In genomic region chr4:135617783-135618470, GRCm38 (mm10) we compare ENCODE assay signal across 8 mouse cellular contexts. TPM values are rescaled to one million over a fixed set of nuclear protein-coding genes. Genes with fewer than 3 reads are reported as not detected.
A peak's percentile ranks its signal among the peaks of the same experiment; 100 is the strongest.
DNase-seq lines count a peak whose midpoint lies in the region; ATAC-seq and TF ChIP-seq lines count a peak whose summit lies in the region.
"Had no signal": no experiment of that assay in that cellular context is flagged by ENCODE, and none has a peak within 500 bp of the region (broad histone marks: within the 10 kb centered on the region; RNA-seq: fewer than 3 reads in every experiment).

No protein-coding gene starts in this region.

- peak in 1 of 2 experiments; percentile 9 for DNase-seq in layer of hippocampus, adult 2 months (ENCODE audit: low spot score in 2 of 2)
- no peak for DNase-seq in layer of hippocampus, adult 18-20 months (ENCODE audit: low spot score in 2 of 2)
- DNase-seq in brain, adult 2 months (ENCODE audit: low read depth, low spot score) = peak; percentile 42
- no peak for DNase-seq in ovary, postnatal 14 days (ENCODE audit: low spot score)
- no peak for DNase-seq in gastrocnemius, postnatal 36 days
- DNase-seq: liver, embryonic 13.5 days had no signal

- H3K9ac ChIP-seq in intestine, embryonic 15.5 days = no peak overlapping the region
- H3K9ac ChIP-seq in stomach, embryonic 16.5 days (ENCODE audit: low read length) = 0 out of 2 replicates have a peak overlapping the region, but pooled peaks have one; percentile 10
- H3K9ac ChIP-seq: liver, embryonic 13.5 days had no signal

- no peak overlapping the region for H3K27ac ChIP-seq in layer of hippocampus, adult 2 months
- H3K27ac ChIP-seq in intestine, embryonic 15.5 days = no peak overlapping the region
- no peak overlapping the region for H3K27ac ChIP-seq in stomach, embryonic 16.5 days (ENCODE audit: low read length)
- H3K27ac ChIP-seq: liver, embryonic 13.5 days had no signal

- H3K27me3 ChIP-seq in intestine, embryonic 15.5 days (replicated peaks) = no peaks in the 10 kb centered on the region
- H3K27me3 ChIP-seq in stomach, embryonic 16.5 days (ENCODE audit: control insufficient read depth, insufficient read depth, low read length) = no peaks in the 10 kb centered on the region

- no peak for ATAC-seq in intestine, embryonic 15.5 days
- no peak for ATAC-seq in stomach, embryonic 16.5 days (ENCODE audit: insufficient read depth, low FRiP score)

- H3K9me3 ChIP-seq in intestine, embryonic 15.5 days = no peaks in the 10 kb centered on the region
- H3K9me3 ChIP-seq in stomach, embryonic 16.5 days (replicated peaks; ENCODE audit: control insufficient read depth, low read length) = no peaks in the 10 kb centered on the region

- H3K4me3 ChIP-seq in layer of hippocampus, adult 2 months = no peak overlapping the region
- H3K4me3 ChIP-seq in intestine, embryonic 15.5 days (replicated peaks) = no peak overlapping the region
- no peak overlapping the region for H3K4me3 ChIP-seq in stomach, embryonic 16.5 days (replicated peaks; ENCODE audit: low read length)
- H3K4me3 ChIP-seq: liver, embryonic 13.5 days had no signal

- H3K4me1 ChIP-seq in intestine, embryonic 15.5 days (replicated peaks) = peaks cover 3% of the 10 kb centered on the region; the same call in 1 of the 2 replicates
- peaks cover 5% of the 10 kb centered on the region; the same call in 1 of the 2 replicates for H3K4me1 ChIP-seq in stomach, embryonic 16.5 days (ENCODE audit: control insufficient read depth, insufficient read depth, low read length)

- H3K36me3 ChIP-seq in intestine, embryonic 15.5 days = no peaks in the 10 kb centered on the region
- H3K36me3 ChIP-seq in stomach, embryonic 16.5 days (ENCODE audit: control insufficient read depth, insufficient read depth, low read length) = no peaks in the 10 kb centered on the region
- H3K36me3 ChIP-seq: liver, embryonic 13.5 days had no signal

- WGBS in intestine, embryonic 15.5 days = 18% methylated on average over 16 of the region's 16 CpGs
- whole genome bisulfite sequencing in stomach, embryonic 16.5 days = 12% methylated on average over 16 of the region's 16 CpGs

- 0 out of 2 replicates have a peak, but pooled peaks have one; percentile 14 for TF ChIP-seq CTCF in layer of hippocampus, adult 2 months (conservative IDR thresholded peaks at IDR 0.05)

- intact Hi-C loops in gastrocnemius, postnatal 36 days (cut with DNase I) = no loop called here

- H3K4me2 ChIP-seq in intestine, embryonic 15.5 days (replicated peaks) = 0 out of 2 replicates have a peak overlapping the region, but pooled peaks have one; percentile 10
- H3K4me2 ChIP-seq in stomach, embryonic 16.5 days (ENCODE audit: low read depth, low read length) = no peak overlapping the region
- H3K4me2 ChIP-seq: liver, embryonic 13.5 days had no signal

RNA-seq across cellular contexts. Expression of gene Grhl3, which starts 44.5 kb away (rescaled TPM):
- under 1 TPM; 0.56 to 0.97 TPM for total RNA-seq in layer of hippocampus, adult 2 months (2021)
- total RNA-seq in layer of hippocampus, adult 18-20 months (2021) = under 1 TPM; 0.48 to 0.79 TPM
- 4.3 and 4.4 TPM in 2 replicates for polyA plus RNA-seq in intestine, embryonic 15.5 days (2015; fragmentation: Nextera tagmentation; extraction: Ambion mirVana)
- polyA plus RNA-seq in stomach, embryonic 16.5 days (2015; fragmentation: Nextera tagmentation; extraction: Ambion mirVana) = 54.1 and 74.1 TPM in 2 replicates
- under 1 TPM; 0.08 to 0.20 TPM for total RNA-seq in gastrocnemius, postnatal 36 days (2021)
